Mouse (Mus musculus) bone marrow, adult 2 months (tissue): Measurements from ENCODE around the gene Art4.

Source experiments
- CTCF ChIP-seq: fragments of 200-500 bp; IDR thresholded peaks from 2 replicates; pipeline ENCODE4 v1.5.1; 2011; ENCODE audit warnings: low read length, control low read depth; ENCODE audit not compliant: control insufficient read depth, insufficient read depth
- POLR2A ChIP-seq: fragments of 200-500 bp; IDR thresholded peaks from 2 replicates; pipeline ENCODE4 v1.6.1; 2011; ENCODE audit warnings: low read depth, mild to moderate bottlenecking, control low read depth, low read length, borderline replicate concordance; ENCODE audit not compliant: control insufficient read depth

DNA sequence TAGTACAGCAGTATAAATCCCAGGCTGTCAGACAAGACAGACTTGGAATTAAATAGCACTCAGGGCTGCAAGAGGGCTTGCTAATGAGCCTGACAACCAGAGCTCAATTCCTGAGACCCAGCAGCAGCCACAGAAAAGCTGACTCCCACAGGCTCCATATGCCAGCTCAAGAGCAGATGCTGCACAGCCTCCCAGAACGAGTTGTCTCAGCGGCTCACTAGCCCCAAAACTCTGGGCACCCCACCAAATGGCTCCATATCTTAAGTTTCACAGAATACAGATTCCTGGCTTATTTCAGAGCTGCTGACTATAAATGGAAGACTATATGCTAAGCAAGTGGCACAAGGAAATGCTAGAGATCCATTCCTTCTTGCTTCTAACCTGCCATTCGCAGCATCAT lies 40.0 kb downstream of the Art4 start:
- no peak for TF ChIP-seq CTCF
- no peak for TF ChIP-seq POLR2A
